Mouse (Mus musculus): ENCODE results near the gene Itga4.

DNA sequence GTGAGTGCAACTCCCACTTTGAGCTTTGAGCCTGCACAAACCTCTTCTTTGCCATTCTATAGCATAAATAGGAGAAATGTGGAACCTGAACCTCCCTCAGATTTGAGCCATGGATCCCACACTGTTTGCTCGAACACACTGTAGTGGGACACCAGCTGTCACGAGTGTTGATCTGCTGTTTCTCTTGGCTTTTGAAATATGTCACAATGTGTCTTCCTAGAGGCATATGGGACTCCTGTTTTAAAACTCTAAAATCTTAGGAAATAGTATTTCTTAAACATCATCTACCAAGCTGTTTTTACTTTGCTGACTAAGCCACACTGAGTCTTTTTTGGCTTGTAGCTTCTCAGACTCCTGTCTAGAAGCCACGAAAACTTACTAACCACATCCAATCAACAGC lies 102.6 kb downstream of the Itga4 start:
- TF ChIP-seq CTCF (conservative IDR thresholded peaks at IDR 0.05; ENCODE audit: low read length), result no peak
- TF ChIP-seq NANOG (IDR thresholded peaks at IDR 0.05; ENCODE audit: borderline replicate concordance, low read length), result no peak
- TF ChIP-seq POU5F1 (IDR thresholded peaks at IDR 0.05; ENCODE audit: borderline replicate concordance, low read length), result no peak
